Mouse (Mus musculus) intestine, postnatal 0 days (tissue): Measurements from ENCODE around the gene Gm49661. TPM values are rescaled to one million over a fixed set of nuclear protein-coding genes. Genes with fewer than 3 reads are reported as not detected.

ENCODE experiments used
- ATAC-seq: fragments of 200-750 bp; cut with Nextera tagmentation; 2 replicates; pipeline ENCODE4 v1.8.0; 2017; ENCODE audit warnings: mild to moderate bottlenecking, moderate TSS enrichment, moderate library complexity
- H3K27ac ChIP-seq: fragments of 300-500 bp; sonication (generic); 2 replicates; pipeline ENCODE4 v1.5.1; 2014; ENCODE audit warnings: mild to moderate bottlenecking, low read depth, low read length, moderate library complexity
- H3K27me3 ChIP-seq: fragments of 300-500 bp; sonication (generic); replicated peaks from 2 replicates; pipeline ENCODE4 v1.6.1; 2014; ENCODE audit warnings: low read length, mixed read lengths; ENCODE audit not compliant: control insufficient read depth, insufficient read depth
- H3K36me3 ChIP-seq: fragments of 300-500 bp; sonication (generic); 2 replicates; pipeline ENCODE4 v1.6.1; 2014; ENCODE audit warnings: mild to moderate bottlenecking, moderate library complexity; ENCODE audit not compliant: control insufficient read depth, insufficient read depth
- H3K4me1 ChIP-seq: fragments of 300-500 bp; sonication (generic); replicated peaks from 2 replicates; pipeline ENCODE4 v1.6.1; 2014; ENCODE audit warnings: antibody characterized with exemption, low read length, mixed read lengths; ENCODE audit not compliant: control insufficient read depth, insufficient read depth
- H3K4me2 ChIP-seq: fragments of 300-500 bp; sonication (generic); replicated peaks from 2 replicates; pipeline ENCODE4 v1.6.1; 2014; ENCODE audit warnings: low read depth, mild to moderate bottlenecking, moderate library complexity
- H3K4me3 ChIP-seq: fragments of 300-500 bp; sonication (generic); 2 replicates; pipeline ENCODE4 v1.5.1; 2014; ENCODE audit warnings: low read depth, low read length
- H3K9ac ChIP-seq: fragments of 300-500 bp; sonication (generic); 2 replicates; pipeline ENCODE4 v1.6.1; 2014; ENCODE audit warnings: mild to moderate bottlenecking, low read depth, low read length
- H3K9me3 ChIP-seq: fragments of 300-500 bp; sonication (generic); 2 replicates; pipeline ENCODE4 v1.6.1; 2016; ENCODE audit warnings: mixed run types; ENCODE audit not compliant: control insufficient read depth
- CTCF ChIP-seq: sonication (generic); IDR thresholded peaks from 2 replicates; pipeline ENCODE4 v1.5.1; 2016; ENCODE audit warnings: low read depth, mild to moderate bottlenecking, control low read depth, antibody characterized with exemption, moderate library complexity
- WGBS: fragments of 180-500 bp; shearing (Covaris S2); extraction: QIAGEN DNeasy Blood & Tissue Kit; methylation state at CpG from one replicate; pipeline ENCODE4 v1.1.7; 2014; 5-methylcytosine and 5-hydroxymethylcytosine counted together
- polyA plus RNA-seq: library from polyadenylated mRNA; unstranded; fragments of >200 nt; fragmentation: Nextera tagmentation; extraction: Ambion mirVana; gene quantifications from 2 replicates; pipeline ENCODE4 v1.2.1, GENCODE M21; 2015

Gm49661 gene
- polyA plus RNA-seq, 1 experiment from 2014 or later: 2.1 TPM

DNA sequence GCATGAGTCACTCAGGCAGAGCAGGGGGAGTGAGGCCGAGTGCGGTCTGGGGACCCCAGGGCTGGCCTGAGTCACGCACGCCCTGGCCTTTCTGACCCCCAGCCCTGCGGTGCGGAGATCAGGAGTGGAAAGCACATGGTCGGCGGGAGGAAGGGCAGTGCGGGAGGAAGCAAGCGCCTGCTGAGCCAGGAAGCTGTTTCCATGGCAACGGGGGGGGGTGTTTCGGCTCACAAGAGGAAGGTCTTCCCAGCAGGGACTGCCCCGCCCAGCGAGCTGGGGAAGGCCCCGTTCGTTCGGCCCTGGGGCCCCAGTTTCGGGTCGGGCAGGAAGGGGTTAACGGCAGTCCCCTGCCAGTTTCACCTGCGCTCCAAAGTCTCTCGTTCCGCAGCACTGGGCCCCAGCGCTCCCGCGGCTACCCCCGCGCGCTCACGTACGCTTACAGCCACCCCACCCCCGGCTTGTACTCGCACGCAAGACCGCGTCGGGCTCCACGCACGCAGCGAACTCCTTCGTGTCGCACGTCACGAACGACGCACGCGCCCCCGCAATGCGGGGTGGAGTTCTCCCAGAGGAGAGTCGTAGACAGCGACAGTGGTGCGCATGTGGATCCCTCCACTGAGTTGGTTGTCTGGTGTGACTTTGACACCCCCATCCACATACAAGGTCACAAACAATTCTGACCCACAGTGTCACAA lies 16.6 kb upstream of the Gm49661 start:
- Histone ChIP-seq H3K27ac (peak overlapping the region; percentile 89), H3K4me3 (peak overlapping the region; percentile 46), H3K9me3 (no peaks in the 10 kb centered on the region), H3K27me3 (no peaks in the 10 kb centered on the region), H3K4me1 (peaks cover 27% of the 10 kb centered on the region), H3K9ac (peak overlapping the region; percentile 53), H3K36me3 (no peaks in the 10 kb centered on the region), H3K4me2 (peak overlapping the region; percentile 96)
- WGBS: under 1% methylated on average over 53 of the region's 53 CpGs
- TF ChIP-seq CTCF: no peak
- ATAC-seq: peak; percentile 28

DNA sequence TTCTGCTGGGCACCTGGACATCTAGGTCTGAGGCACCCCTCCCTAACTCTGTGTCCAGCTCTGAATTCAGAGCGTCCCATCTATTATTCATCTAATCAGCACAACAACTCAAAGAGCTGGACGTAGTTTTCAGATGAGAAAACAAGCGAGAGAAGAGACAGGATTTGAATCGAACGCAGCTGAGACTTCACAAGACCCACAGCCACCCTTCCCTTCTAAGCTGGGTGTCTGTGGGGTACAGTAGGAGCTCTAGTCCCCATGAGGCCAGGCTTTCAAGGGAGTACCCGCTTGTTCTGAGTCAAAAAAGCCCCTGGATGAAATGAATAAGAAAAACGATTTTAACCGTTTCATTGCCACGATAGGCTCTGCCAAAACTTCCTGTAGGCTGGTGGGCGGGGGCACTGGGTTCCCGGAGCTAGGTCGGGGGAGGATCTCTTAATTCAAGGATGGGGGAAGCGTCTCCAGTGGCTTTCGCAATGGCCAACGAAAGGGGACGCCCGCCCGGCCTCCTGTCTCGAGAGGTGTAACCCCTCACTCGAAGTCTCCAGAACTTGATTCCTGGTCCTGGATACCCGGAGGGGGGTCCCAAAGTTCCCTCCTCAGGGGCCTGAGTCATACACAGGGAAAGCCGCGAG lies 15.9 kb upstream of the Gm49661 start:
- peak overlapping the region; percentile 96 for H3K4me2 ChIP-seq
- H3K27me3 ChIP-seq: no peaks in the 10 kb centered on the region
- H3K9ac ChIP-seq: peak overlapping the region; percentile 53
- H3K4me3 ChIP-seq: peak overlapping the region; percentile 46
- no peaks in the 10 kb centered on the region for H3K36me3 ChIP-seq
- no peaks in the 10 kb centered on the region for H3K9me3 ChIP-seq
- WGBS: 1% methylated on average over 23 of the region's 23 CpGs
- peaks cover 32% of the 10 kb centered on the region for H3K4me1 ChIP-seq
- no peak for ATAC-seq
- TF ChIP-seq CTCF: no peak
- peak overlapping the region; percentile 89 for H3K27ac ChIP-seq

DNA sequence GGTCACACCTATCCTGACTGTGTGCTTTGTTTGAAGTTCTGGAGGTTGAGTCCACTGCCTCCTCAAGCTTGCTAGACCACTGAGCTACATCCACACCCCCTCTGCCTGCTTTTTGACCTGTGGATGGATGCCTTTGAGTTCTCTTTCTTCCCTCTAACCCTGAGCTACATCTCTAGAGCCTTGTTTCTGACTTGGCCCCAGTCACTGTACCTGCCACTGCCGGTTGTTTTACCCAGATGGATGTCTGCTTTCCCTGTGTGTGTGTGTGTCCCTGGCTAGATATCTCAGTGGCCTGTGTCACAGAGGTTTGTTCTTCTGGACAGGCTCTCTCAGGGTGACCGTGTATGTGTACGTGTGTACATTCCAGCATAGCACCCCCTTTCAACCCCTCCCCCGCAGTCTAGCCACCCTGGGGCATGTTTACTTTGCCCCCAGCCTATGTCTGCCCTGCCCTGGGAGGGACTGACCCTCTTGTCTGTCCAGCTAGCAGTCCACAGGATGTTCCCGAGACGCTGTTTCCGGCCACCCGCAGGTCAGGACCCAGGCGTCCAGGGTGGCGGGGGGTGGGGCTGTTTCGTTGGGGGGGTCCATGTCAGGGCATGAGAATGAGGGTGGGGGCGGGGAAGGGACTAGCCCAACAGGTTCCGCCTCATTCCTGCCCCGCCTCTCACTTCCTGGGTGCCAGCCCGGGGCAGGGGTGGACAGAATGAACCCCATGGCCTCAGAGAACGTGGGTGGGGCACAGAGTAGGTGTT lies 15.2 kb upstream of the Gm49661 start:
- Histone ChIP-seq H3K9ac (peak overlapping the region; percentile 53), H3K4me1 (peaks cover 35% of the 10 kb centered on the region), H3K27ac (peak overlapping the region; percentile 89), H3K27me3 (no peaks in the 10 kb centered on the region), H3K36me3 (no peaks in the 10 kb centered on the region), H3K9me3 (no peaks in the 10 kb centered on the region), H3K4me2 (peak overlapping the region; percentile 96), H3K4me3 (peak overlapping the region; percentile 46)
- 6% methylated on average over 16 of the region's 16 CpGs for WGBS
- ATAC-seq: no peak
- TF ChIP-seq CTCF: no peak

DNA sequence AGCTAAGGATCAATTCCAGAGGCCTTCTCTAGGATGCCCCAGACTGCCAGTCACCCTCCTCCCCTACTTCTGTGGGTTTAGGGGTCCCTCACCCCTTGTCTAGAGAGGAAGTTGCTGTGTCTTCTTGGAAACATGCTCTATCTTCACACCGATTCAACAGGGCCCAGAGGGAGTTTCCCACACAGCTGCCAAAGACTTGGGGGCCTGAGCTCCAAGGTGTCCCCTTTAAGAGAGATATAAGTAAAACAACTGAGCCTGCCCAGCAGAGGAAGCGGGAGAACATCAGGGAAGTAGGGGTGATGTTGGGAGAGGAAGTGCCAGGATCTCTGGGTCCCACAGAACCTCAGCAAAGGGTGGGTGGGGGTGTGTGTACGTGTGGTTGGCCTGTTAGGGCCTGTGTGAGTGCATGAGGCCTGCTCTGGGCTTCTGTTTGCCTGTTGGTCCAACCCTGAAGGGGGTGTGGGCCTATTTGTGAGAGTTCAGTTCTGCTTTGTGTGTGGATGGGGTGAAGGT lies 13.3 kb upstream of the Gm49661 start:
- no peak for ATAC-seq
- Histone ChIP-seq H3K9ac (no peak overlapping the region), H3K4me3 (no peak overlapping the region), H3K4me1 (peaks cover 41% of the 10 kb centered on the region), H3K9me3 (no peaks in the 10 kb centered on the region), H3K27me3 (no peaks in the 10 kb centered on the region), H3K4me2 (peak overlapping the region; percentile 96), H3K36me3 (no peaks in the 10 kb centered on the region), H3K27ac (peak overlapping the region; percentile 82; the same call in 1 of the 2 replicates)
- WGBS: 60% methylated on average over 3 of the region's 3 CpGs
- no peak for TF ChIP-seq CTCF

GRCm38 (mm10) chr8:84981644-84982498 lies 12.6 kb upstream of the Gm49661 start:
- H3K4me3 ChIP-seq: no peak overlapping the region
- peak overlapping the region; percentile 97 for H3K27ac ChIP-seq
- no peak for ATAC-seq
- 53% methylated on average over 15 of the region's 15 CpGs for WGBS
- H3K9ac ChIP-seq: no peak overlapping the region
- peaks cover 41% of the 10 kb centered on the region for H3K4me1 ChIP-seq
- H3K27me3 ChIP-seq: no peaks in the 10 kb centered on the region
- H3K36me3 ChIP-seq: no peaks in the 10 kb centered on the region
- no peak for TF ChIP-seq CTCF
- peak overlapping the region; percentile 96 for H3K4me2 ChIP-seq
- H3K9me3 ChIP-seq: no peaks in the 10 kb centered on the region
